Mouse (Mus musculus) Patski (cell line): ENCODE data around the gene Siah3. TPM values are rescaled to one million over a fixed set of nuclear protein-coding genes. Genes with fewer than 3 reads are reported as not detected.
"Not testable (repeated sequence)": the region's sequence is repeated elsewhere in the genome, so short reads cannot be mapped to it uniquely, and the experiment has no call there.

Experiments used
- ATAC-seq: fragments of 100-300 bp; one replicate; pipeline ENCODE4 v1.8.0; 2021
- CTCF ChIA-PET: fragments of 350-600 bp; sonication (Branson Sonifier 250); formaldehyde crosslinking; loops from one replicate; lab custom pipeline; 2022; ENCODE audit warnings: inconsistent platforms; lab: Charles Lee
- POLR2A ChIA-PET: fragments of 350-600 bp; sonication (Branson Sonifier 250); formaldehyde crosslinking; loops from one replicate; lab custom pipeline; 2022; ENCODE audit warnings: antibody characterized with exemption, inconsistent platforms; lab: Charles Lee
- DNase-seq: peaks from one replicate; pipeline ENCODE4 v3.0.0-alpha.2; 2011; ENCODE audit warnings: low read depth, low spot score
- H3K27me3 ChIP-seq: fragments of 371-371 bp; one replicate; pipeline ENCODE4 v1.5.1; 2021
- CTCF ChIP-seq: fragments of 100-300 bp; IDR thresholded peaks from one replicate; pipeline ENCODE4 v1.5.1; 2021
- in situ Hi-C: fragments of 300-500 bp; cut with MboI; formaldehyde crosslinking; loops from 3 replicates; pipeline ENCODE4 v1.11.1; 2018; ENCODE audit warnings: low pct_unique_long_range_greater_than_20kb, mixed read lengths
- polyA plus RNA-seq: library from polyadenylated mRNA; unstranded; gene quantifications from one replicate; pipeline ENCODE4 v1.2.3, GENCODE M21; 2021

Gene Siah3
- polyA plus RNA-seq, 1 experiment from 2014 or later, result not detected

DNA sequence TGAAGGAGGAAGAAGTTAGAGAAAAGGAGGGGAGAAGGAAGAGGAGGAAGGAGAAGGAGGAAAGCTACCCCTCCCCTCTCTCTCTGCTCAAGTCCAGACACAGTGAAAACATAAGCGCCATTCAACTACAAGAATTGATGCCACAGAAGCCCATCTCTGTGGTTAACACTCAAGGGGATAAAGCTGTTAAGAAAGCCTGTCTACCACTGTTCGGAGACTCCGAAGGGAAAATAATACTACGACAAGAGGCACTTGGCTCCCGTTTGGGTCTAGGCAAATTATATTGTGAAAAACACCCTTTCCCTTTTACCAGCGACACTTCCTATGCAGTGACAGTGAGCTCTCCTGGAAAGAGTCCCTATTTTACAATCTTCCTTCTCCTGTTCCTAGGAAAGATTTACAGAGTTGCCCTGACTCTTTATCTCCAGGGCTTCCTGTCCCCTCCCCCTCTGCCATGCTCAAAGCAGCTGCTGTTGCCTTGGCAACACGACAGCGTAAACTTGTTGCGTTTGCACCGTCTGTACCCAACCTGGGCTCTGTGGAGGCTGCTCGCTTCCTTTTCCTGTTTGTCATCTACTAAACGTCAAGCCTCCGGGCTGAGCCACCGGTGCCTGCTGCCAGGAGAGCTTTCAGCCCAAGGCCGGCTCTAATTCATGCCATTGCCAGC, 10.4 kb upstream of the Siah3 start:
- ChIA-PET CTCF (no interaction called here), POLR2A (no interaction called here)
- no peak for TF ChIP-seq CTCF
- DNase-seq (no peak), ATAC-seq (no peak)
- in situ Hi-C loops, result no loop called here
- peaks cover 21% of the 10 kb centered on the region for H3K27me3 ChIP-seq

DNA sequence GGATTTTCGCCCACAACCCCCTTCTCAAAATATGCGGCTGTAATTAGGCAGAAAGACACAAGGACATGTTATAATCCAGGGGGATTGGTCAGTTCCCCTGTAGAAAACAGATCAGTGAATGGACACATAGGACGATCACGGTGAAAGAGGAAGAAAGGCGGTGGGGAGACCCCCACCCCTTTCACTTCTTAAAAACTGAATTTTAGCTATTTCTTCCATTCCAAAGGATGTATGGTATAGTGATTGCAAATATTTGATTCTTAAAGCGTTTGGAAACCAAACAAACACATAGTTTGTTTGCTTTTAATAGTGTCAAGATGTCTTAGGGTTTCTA, 9.9 kb upstream of the Siah3 start:
- POLR2A ChIA-PET, result no interaction called here

DNA sequence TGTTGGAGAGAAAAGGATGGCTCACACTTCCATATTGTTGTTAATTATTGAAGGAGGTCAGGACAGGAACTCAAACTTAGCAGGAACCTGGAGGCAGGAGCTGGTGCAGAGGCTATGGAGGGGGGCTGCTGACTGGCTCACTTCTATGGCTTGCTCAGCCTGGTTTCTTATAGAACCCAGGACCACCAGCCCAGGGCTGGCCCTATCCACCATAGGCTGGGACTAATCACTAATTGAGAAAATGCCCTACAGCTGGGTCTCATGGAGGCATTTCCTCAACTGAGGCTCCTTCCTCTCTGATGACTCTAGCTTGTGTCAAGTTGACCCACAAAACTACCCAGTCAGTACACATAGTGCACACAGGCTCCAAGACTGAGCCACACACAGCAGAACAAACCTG, 9.5 kb upstream of the Siah3 start:
- in situ Hi-C loops, DNase-seq, POLR2A ChIA-PET, ATAC-seq, CTCF ChIA-PET: not testable (repeated sequence)
- peaks cover 25% of the 10 kb centered on the region for H3K27me3 ChIP-seq

More for the DNA sequence above, 9.9 kb upstream of the Siah3 start:
- ATAC-seq (no peak), DNase-seq (no peak)
- CTCF ChIA-PET, result no interaction called here
- no peak for TF ChIP-seq CTCF
- in situ Hi-C loops, result no loop called here
- peaks cover 23% of the 10 kb centered on the region for H3K27me3 ChIP-seq

DNA sequence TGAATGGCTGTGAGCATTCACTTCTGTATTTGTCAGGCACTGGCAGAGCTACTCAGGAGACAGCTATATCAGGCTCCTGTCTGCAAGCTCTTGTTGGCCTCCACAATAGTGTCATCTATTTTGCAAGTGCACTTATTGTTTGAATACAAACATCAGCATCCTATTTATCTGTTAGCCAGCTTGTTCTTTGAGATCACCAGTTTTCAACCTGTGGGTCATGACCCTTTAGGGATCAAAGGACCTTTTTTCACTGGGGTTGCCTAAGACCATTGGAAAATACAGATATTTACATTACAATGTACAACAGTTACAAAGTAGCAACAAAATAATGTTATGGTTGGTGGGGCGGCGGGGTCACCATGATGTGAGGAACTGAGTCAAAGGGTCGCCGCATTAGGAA, 1.9 kb upstream of the Siah3 start:
- ChIA-PET CTCF (no interaction called here), POLR2A (no interaction called here)
- no peak for DNase-seq
- H3K27me3 ChIP-seq, result peaks cover 41% of the 10 kb centered on the region
- no peak for TF ChIP-seq CTCF
- no peak for ATAC-seq
- in situ Hi-C loops, result no loop called here

GRCm38 (mm10) chr14:75454716-75455115, 1.1 kb upstream of the Siah3 start:
- POLR2A ChIA-PET, result no interaction called here
- no peak for ATAC-seq
- CTCF ChIA-PET, result no interaction called here
- in situ Hi-C loops, result no loop called here
- no peak for TF ChIP-seq CTCF
- DNase-seq, result no peak
- H3K27me3 ChIP-seq, result peaks cover 40% of the 10 kb centered on the region

DNA sequence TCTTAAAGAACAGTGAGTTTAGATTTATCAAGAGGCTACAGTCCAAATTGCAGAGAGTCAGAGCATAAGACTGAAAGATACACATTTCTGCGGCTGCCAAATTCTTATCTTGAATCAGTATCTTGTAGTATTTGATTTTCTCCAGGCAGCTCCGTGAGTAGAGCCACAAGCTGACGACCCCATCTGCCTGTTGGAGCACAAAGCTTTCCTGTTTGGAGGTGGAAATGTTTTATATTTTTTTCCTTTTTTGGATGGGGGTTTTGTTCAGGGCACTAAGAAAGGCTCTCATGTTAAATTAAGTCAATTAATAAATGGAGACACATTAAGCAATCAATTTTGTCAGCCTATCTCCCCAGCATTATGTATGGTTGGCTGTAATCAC, 430 bp upstream of the Siah3 start:
- DNase-seq (no peak), ATAC-seq (no peak)
- CTCF ChIA-PET, result no interaction called here
- H3K27me3 ChIP-seq, result peaks cover 40% of the 10 kb centered on the region
- POLR2A ChIA-PET, result no interaction called here
- no peak for TF ChIP-seq CTCF
- in situ Hi-C loops, result no loop called here

GRCm38 (mm10) chr14:75456489-75457220, 873 bp downstream of the Siah3 start:
- CTCF ChIA-PET, result interaction anchor here (1.0 kb wide), 1 partner anchor 72 kb away, joined by 3 read pairs; no protein-coding TSS in a partner anchor
- peaks cover 36% of the 10 kb centered on the region for H3K27me3 ChIP-seq
- POLR2A ChIA-PET, result no interaction called here
- no peak for DNase-seq
- peak; percentile 39 for ATAC-seq
- TF ChIP-seq CTCF, result no peak
- in situ Hi-C loops, result no loop called here

GRCm38 (mm10) chr14:75457221-75457600, 1.4 kb downstream of the Siah3 start:
- in situ Hi-C loops, result no loop called here
- ChIA-PET CTCF (no interaction called here), POLR2A (no interaction called here)
- peaks cover 42% of the 10 kb centered on the region for H3K27me3 ChIP-seq
- ATAC-seq (no peak), DNase-seq (no peak)
- no peak for TF ChIP-seq CTCF

GRCm38 (mm10) chr14:75459431-75459830, 3.6 kb downstream of the Siah3 start:
- no peak for TF ChIP-seq CTCF
- in situ Hi-C loops, result no loop called here
- ATAC-seq (no peak), DNase-seq (no peak)
- H3K27me3 ChIP-seq, result peaks cover 47% of the 10 kb centered on the region
- CTCF ChIA-PET, result no interaction called here
- POLR2A ChIA-PET, result no interaction called here

DNA sequence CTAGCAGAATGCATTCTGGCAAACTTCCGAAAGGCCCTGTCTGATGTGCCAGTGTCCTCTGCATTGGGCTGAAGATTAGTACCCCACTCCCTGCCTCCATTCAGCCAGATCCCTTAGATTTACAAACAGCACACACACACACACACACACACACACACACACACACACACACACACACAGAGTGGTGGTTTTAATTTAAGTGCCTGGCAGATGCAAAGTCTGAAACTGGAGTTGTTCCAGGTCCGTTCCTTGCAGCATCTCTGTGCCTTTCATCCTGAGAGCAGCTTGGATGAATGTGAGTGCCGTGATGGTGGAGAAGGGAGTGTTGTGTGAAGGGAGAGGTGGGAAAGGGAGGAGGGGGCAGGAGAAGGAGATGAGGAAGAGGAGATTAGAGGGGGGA, 4.2 kb downstream of the Siah3 start:
- DNase-seq (no peak), ATAC-seq (no peak)
- TF ChIP-seq CTCF, result no peak
- in situ Hi-C loops, result no loop called here
- ChIA-PET CTCF (no interaction called here), POLR2A (no interaction called here)
- H3K27me3 ChIP-seq, result peaks cover 52% of the 10 kb centered on the region

DNA sequence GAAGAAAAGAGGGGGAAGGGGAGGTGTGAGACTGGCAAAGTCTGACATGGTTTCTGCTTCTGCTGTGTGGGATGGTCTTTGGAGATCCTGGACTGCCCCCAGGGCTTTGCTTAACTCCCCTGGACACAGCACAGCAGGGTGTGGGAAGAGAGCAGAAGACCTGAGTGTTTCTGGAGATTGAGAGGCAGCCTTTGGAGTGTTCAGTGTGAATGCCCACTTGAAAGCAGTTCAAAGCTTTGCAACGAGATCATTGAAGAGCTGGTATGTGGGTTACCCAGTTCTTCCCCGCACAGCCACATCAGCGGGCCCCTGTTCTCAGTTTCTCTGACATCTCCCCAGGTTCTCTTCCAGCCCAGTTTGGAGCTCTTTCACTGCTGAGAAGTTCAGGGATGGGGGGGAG, 4.7 kb downstream of the Siah3 start:
- H3K27me3 ChIP-seq, result peaks cover 52% of the 10 kb centered on the region
- ChIA-PET CTCF (no interaction called here), POLR2A (no interaction called here)
- no peak for DNase-seq
- no peak for TF ChIP-seq CTCF
- ATAC-seq, result no peak
- in situ Hi-C loops, result no loop called here
